Mouse (Mus musculus) heart, embryonic 14.5 days (tissue): Measurements from ENCODE around the gene Dexi. TPM values are rescaled to one million over a fixed set of nuclear protein-coding genes. Genes with fewer than 3 reads are reported as not detected.

Source experiments
- ATAC-seq: fragments of 200-750 bp; cut with Nextera tagmentation; 2 replicates; pipeline ENCODE4 v1.8.0; 2017; ENCODE audit warnings: low read depth, moderate TSS enrichment; ENCODE audit not compliant: insufficient number of reproducible peaks, insufficient read depth, low FRiP score
- H3K27ac ChIP-seq, 2 experiments: fragments of 200-500 bp in 1 of 2; fragments of 300-500 bp in 1 of 2; sonication (generic) in 1 of 2; replicated peaks in 1 of 2; 2 replicates each; pipeline ENCODE4 v1.5.1; 2012 to 2014; ENCODE audit warnings: low read depth in 2 of 2, low read length in 2 of 2, control low read depth in 1 of 2, mild to moderate bottlenecking in 1 of 2, mixed read lengths in 1 of 2; ENCODE audit not compliant: control insufficient read depth in 1 of 2, insufficient read depth in 1 of 2
- H3K27me3 ChIP-seq: fragments of 300-500 bp; sonication (generic); 2 replicates; pipeline ENCODE4 v1.6.1; 2014; ENCODE audit warnings: mild to moderate bottlenecking, low read length, control low read depth; ENCODE audit not compliant: control insufficient read depth, insufficient read depth
- H3K36me3 ChIP-seq: fragments of 300-500 bp; sonication (generic); 2 replicates; pipeline ENCODE4 v1.6.1; 2014; ENCODE audit warnings: mild to moderate bottlenecking, control low read depth, low read length, mixed read lengths; ENCODE audit not compliant: control insufficient read depth, insufficient read depth
- H3K4me1 ChIP-seq, 2 experiments: fragments of 200-500 bp in 1 of 2; fragments of 300-500 bp in 1 of 2; sonication (generic) in 1 of 2; 2 replicates each; pipeline ENCODE4 v1.6.1; 2012 to 2014; ENCODE audit warnings: low read length in 2 of 2, control low read depth in 1 of 2, mixed read lengths in 1 of 2; ENCODE audit not compliant: control insufficient read depth in 2 of 2, insufficient read depth in 2 of 2
- H3K4me2 ChIP-seq: fragments of 300-500 bp; sonication (generic); 2 replicates; pipeline ENCODE4 v1.6.1; 2014; ENCODE audit warnings: mild to moderate bottlenecking, low read length
- H3K4me3 ChIP-seq, 2 experiments: fragments of 200-500 bp in 1 of 2; fragments of 300-500 bp in 1 of 2; sonication (generic) in 1 of 2; 2 replicates each; pipeline ENCODE4 v1.5.1; 2012 to 2014; ENCODE audit warnings: low read length in 2 of 2, mild to moderate bottlenecking in 2 of 2, control low read depth in 1 of 2, low read depth in 1 of 2, moderate library complexity in 1 of 2; ENCODE audit not compliant: control insufficient read depth in 1 of 2, insufficient read depth in 1 of 2
- H3K9ac ChIP-seq: fragments of 300-500 bp; sonication (generic); 2 replicates; pipeline ENCODE4 v1.6.1; 2014; ENCODE audit warnings: mild to moderate bottlenecking, low read length
- H3K9me3 ChIP-seq: fragments of 300-500 bp; sonication (generic); 2 replicates; pipeline ENCODE4 v1.6.1; 2016; ENCODE audit warnings: low read length, control low read depth; ENCODE audit not compliant: control insufficient read depth
- WGBS: fragments of 180-500 bp; shearing (Covaris S2); extraction: QIAGEN DNeasy Blood & Tissue Kit; methylation state at CpG from one replicate; pipeline ENCODE4 v1.1.7; 2014; 5-methylcytosine and 5-hydroxymethylcytosine counted together
- polyA plus RNA-seq: library from polyadenylated mRNA; unstranded; fragments of >200 nt; fragmentation: Nextera tagmentation; extraction: Ambion mirVana; gene quantifications from 2 replicates; pipeline ENCODE4 v1.2.1, GENCODE M21; 2014

The Dexi gene
- polyA plus RNA-seq, 1 experiment from 2014 or later: 29.0 TPM

- Histone ChIP-seq H3K27me3 (no peaks in the 10 kb centered on the region), H3K36me3 (peaks cover 87% of the 10 kb centered on the region), H3K9me3 (no peaks in the 10 kb centered on the region), H3K4me3 (no peak overlapping the region), H3K4me2 (no peak overlapping the region), H3K4me1 (no peaks in the 10 kb centered on the region), H3K9ac (no peak overlapping the region), H3K27ac (no peak overlapping the region)
- WGBS: 80% methylated on average over 2 of the region's 2 CpGs
- no peak for ATAC-seq
Measured at GRCm38 (mm10) chr16:10574936-10575335, 32.1 kb upstream of the Dexi start.

DNA sequence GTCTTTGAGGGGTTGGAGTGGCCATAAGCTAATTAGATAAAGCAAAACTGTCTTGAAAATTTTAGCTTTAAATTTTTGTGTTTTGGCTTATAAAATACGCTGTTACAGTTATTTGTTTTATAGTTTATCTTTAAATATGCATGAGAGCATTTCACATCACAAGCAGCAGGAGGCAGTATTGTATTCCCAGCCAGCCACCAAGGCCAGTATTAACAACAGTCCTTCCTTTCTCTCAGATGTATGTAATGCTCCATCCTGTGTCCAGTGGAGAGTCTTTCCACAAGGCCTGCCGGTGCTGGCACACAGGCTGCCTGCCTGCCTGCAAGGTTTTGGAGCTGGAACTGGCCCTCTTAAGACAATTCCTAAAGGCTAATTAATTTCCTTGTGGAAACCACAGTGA, 29.0 kb upstream of the Dexi start:
- no peaks in the 10 kb centered on the region for H3K27me3 ChIP-seq
- H3K9me3 ChIP-seq: no peaks in the 10 kb centered on the region
- ATAC-seq: no peak
- H3K4me2 ChIP-seq: no peak overlapping the region
- 40% methylated on average over 2 of the region's 2 CpGs for WGBS
- H3K9ac ChIP-seq: no peak overlapping the region
- H3K4me3 ChIP-seq: no peak overlapping the region
- peaks cover 0 to 3% of the 10 kb centered on the region in 2 experiments; a peak in 1 of 4 replicates for H3K4me1 ChIP-seq
- H3K36me3 ChIP-seq: peaks cover 67% of the 10 kb centered on the region
- H3K27ac ChIP-seq: no peak overlapping the region

DNA sequence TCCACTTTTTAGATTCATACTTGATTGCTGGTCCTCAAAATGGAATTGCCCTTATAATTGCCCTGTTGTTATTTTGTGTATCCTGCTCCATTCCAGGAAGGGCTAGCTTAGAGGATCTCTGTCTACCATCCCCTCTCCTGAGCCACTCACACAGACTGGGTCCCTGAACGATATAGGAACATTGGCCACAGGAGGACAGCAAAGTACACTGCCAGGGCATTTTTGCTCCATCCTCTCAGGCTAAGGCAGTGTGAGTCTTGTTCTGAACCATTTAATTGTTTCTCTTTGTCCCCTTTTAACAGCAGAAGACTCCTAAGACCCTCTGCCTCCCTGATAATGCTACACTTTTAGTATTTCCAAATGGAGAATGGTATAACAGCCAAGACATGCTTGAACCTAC, 27.9 kb upstream of the Dexi start:
- no peak for ATAC-seq
- Histone ChIP-seq H3K4me1 (peaks cover 2 to 8% of the 10 kb centered on the region in 2 experiments; a peak in 3 of 4 replicates), H3K9ac (no peak overlapping the region), H3K27ac (no peak overlapping the region), H3K9me3 (no peaks in the 10 kb centered on the region), H3K27me3 (no peaks in the 10 kb centered on the region), H3K4me3 (no peak overlapping the region), H3K36me3 (peaks cover 62% of the 10 kb centered on the region), H3K4me2 (no peak overlapping the region)
- 59% methylated on average over 1 of the region's 1 CpGs for WGBS

DNA sequence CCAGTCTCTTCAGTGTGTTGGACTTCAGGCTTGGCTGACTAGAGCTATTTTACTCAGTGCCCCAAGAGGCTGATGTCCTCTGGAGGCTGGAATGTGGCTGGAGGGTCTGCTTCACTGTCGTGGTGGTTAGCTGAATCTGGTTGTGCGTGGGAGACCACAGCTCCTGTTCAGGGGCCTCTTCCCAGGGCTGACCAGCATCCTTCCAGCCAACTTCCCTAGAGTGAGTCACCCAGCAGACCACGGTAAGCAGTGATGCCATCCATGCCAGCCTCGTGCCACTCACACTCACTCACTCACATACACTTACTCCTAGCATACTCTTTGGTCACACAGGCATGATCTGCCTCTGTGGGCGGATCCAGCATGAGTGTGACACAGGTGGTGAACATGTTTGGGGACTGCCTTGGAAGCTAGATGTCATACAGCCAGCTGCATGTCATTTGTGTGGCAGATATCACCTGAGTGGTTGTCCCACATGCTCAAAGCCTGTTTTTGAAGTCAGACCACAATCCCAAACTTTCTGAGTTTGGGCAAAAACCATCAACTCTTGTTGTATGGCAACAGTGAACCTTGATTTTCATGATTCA, 27.0 kb upstream of the Dexi start:
- peaks cover 56% of the 10 kb centered on the region for H3K36me3 ChIP-seq
- H3K4me2 ChIP-seq: no peak overlapping the region
- H3K4me3 ChIP-seq: no peak overlapping the region
- peaks cover 4 to 11% of the 10 kb centered on the region in 2 experiments; a peak in 3 of 4 replicates for H3K4me1 ChIP-seq
- no peak for ATAC-seq
- no peak overlapping the region for H3K9ac ChIP-seq
- 76% methylated on average over 5 of the region's 5 CpGs for WGBS
- no peak overlapping the region for H3K27ac ChIP-seq
- H3K9me3 ChIP-seq: no peaks in the 10 kb centered on the region
- no peaks in the 10 kb centered on the region for H3K27me3 ChIP-seq

DNA sequence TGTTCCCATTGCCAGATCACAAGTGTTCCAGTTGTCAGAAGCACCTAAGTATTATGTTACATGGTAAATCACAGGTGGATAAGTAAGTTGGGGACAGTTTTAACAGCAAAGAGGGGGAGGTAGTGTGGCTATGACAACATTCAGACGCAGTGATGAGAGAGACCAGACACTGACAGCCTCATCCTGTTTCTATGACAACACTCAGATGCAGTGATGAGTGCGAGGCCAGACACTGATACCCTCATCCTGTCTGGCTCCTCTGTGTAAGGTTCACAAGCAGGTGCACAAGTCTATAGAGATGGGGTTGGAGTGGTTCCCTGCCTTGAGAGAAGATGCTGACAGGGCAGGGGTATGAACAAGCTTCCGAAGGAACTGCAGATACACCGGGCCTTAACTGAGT, 24.3 kb upstream of the Dexi start:
- WGBS: 88% methylated on average over 4 of the region's 4 CpGs
- Histone ChIP-seq H3K9ac (no peak overlapping the region), H3K4me3 (no peak overlapping the region), H3K4me1 (peaks cover 4 to 11% of the 10 kb centered on the region in 2 experiments; a peak in 3 of 4 replicates), H3K27me3 (no peaks in the 10 kb centered on the region), H3K4me2 (no peak overlapping the region), H3K9me3 (no peaks in the 10 kb centered on the region), H3K36me3 (peaks cover 44% of the 10 kb centered on the region), H3K27ac (no peak overlapping the region)
- no peak for ATAC-seq

DNA sequence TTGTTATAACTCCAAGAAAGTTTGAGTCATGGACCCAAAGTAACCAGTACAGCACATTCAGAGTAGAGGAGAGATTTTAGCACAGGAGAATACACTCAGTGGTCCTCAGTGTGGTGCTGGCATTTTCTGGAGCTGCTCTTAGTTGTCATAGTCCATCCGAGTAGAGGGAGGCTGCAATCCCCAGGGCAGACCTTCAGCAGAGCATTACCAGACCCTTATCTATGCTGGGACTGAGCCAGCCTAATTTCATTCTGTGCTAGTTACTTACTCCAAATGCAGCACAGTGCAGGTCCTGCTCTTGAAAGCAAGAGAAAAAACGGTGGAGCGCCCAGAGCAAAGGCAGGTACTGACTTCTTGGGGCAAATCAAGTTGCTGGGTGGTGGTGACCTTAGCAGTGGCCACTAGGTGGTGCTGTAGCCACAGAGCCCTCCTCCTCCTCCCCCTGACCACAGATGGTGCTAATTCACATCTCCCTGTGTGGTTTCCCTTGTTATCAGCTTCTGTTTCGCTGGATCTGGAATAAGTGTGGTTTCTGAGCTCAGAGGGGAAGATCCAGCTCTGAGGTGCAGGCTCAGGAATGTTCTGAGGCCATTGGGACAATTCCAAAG, 22.5 kb upstream of the Dexi start:
- peak; percentile 27; the same call in 1 of the 2 replicates for ATAC-seq

GRCm38 (mm10) chr16:10559991-10560390, 17.1 kb upstream of the Dexi start:
- H3K4me1 ChIP-seq: peaks cover 13 to 20% of the 10 kb centered on the region in 2 experiments
- no peak overlapping the region for H3K27ac ChIP-seq
- 62% methylated on average over 8 of the region's 8 CpGs for WGBS
- H3K9me3 ChIP-seq: no peaks in the 10 kb centered on the region
- H3K27me3 ChIP-seq: no peaks in the 10 kb centered on the region
- no peak for ATAC-seq
- no peak overlapping the region for H3K4me2 ChIP-seq
- H3K9ac ChIP-seq: no peak overlapping the region
- no peak overlapping the region for H3K4me3 ChIP-seq
- H3K36me3 ChIP-seq: peaks cover 24% of the 10 kb centered on the region

More for the DNA sequence above, 22.5 kb upstream of the Dexi start:
- Histone ChIP-seq H3K4me1 (peaks cover 9 to 23% of the 10 kb centered on the region in 2 experiments), H3K27me3 (no peaks in the 10 kb centered on the region), H3K9me3 (no peaks in the 10 kb centered on the region), H3K4me3 (no peak overlapping the region), H3K9ac (no peak overlapping the region), H3K36me3 (peaks cover 38% of the 10 kb centered on the region), H3K27ac (no peak overlapping the region), H3K4me2 (no peak overlapping the region)
- WGBS: 23% methylated on average over 4 of the region's 4 CpGs
